Mouse (Mus musculus): ENCODE results near the gene H2afj. TPM values are rescaled to one million over a fixed set of nuclear protein-coding genes. Genes with fewer than 3 reads are reported as not detected.

The H2afj gene
- polyA plus RNA-seq, 1 experiment from 2014 or later, result 151 TPM

DNA sequence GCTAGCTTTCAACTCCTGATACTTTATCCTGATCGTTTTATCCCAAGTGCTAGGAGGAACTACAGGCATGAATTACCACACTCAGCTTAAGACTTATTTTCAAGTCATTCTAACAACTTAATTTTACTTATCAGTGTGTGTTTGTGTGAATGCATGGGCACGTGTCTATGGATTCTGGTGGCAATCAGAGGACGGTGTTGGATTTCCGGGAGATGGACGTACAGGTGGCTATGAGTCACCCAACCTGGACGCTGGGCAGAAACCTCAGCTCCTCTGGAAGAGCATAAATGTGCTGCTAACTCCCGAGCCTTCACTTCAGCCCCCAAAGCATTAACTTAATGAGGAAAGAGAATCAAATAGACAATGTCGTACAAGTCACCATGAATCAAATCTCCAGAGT lies 16.9 kb downstream of the H2afj start:
- ATAC-seq (ENCODE audit: insufficient number of reproducible peaks, low FRiP score, low TSS enrichment, low read depth), result no peak
- no peak overlapping the region for H3K4me2 ChIP-seq (replicated peaks)
- no peak overlapping the region for H3K27ac ChIP-seq (replicated peaks)
- 91% methylated on average over 8 of the region's 8 CpGs for WGBS
- H3K9me3 ChIP-seq (replicated peaks), result no peaks in the 10 kb centered on the region
- H3K27me3 ChIP-seq, result no peaks in the 10 kb centered on the region
- no peak overlapping the region for H3K4me3 ChIP-seq (replicated peaks)
- no peak overlapping the region for H3K9ac ChIP-seq
- H3K36me3 ChIP-seq, result peaks cover 49% of the 10 kb centered on the region
- peaks cover 5% of the 10 kb centered on the region for H3K4me1 ChIP-seq

DNA sequence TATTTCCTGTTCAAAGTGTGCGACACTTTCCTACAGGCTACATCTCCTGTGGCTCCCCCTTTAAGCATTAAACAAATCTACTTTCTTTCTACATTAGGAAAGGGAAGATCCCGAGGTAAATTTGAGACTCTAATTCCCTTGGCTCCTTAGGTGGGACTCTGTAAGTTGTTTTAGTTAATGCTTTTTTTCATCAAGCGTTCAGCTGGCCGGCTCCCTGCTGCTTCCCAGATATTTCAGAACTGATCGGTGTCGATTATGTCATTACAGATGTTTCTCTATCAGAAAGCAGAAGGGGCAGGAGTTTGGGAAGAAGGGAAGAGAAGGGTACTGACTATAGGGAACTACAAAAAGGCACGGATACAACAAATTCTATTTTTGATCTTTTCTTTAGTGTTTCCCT lies 19.1 kb downstream of the H2afj start:
- 14% methylated on average over 7 of the region's 7 CpGs for WGBS
- H3K27ac ChIP-seq (replicated peaks), result no peak overlapping the region
- no peak for ATAC-seq (ENCODE audit: insufficient number of reproducible peaks, low FRiP score, low TSS enrichment, low read depth)

DNA sequence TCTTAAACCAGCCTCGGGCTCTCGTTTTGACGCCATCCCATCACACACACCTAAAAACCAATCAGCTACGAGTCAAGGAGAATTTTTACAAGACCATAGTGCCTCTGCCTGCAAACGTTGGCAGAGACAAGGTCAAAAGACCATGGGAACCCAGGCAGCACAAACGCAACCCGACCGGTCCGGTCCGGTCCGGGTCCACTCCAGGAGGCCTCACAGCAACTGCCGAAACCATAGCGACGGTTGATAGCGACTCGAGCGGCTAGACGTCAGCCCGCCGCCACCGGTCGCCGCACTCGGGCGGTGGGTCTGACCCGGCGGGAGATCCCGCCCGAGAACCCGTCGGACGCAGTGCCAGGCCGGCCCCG lies 19.5 kb downstream of the H2afj start, which contains the start of gene BC049715:
Gene BC049715, plus strand, starts transcription at position 111 of the 365 bp plus-strand sequence.
- H3K27ac ChIP-seq (replicated peaks), result peak within 1 kb of the TSS; percentile 89
- peaks cover 24% of the 10 kb centered on the region for H3K36me3 ChIP-seq
- H3K9me3 ChIP-seq (replicated peaks), result no peaks in the 10 kb centered on the region
- peak within 1 kb of the TSS; percentile 100 for H3K4me3 ChIP-seq (replicated peaks)
- H3K9ac ChIP-seq, result peak within 1 kb of the TSS; percentile 99
- WGBS, result under 1% methylated on average over 33 of the region's 34 CpGs
- no peak for ATAC-seq (ENCODE audit: insufficient number of reproducible peaks, low FRiP score, low TSS enrichment, low read depth)
- H3K4me1 ChIP-seq, result peaks cover 5% of the 10 kb centered on the region
- H3K27me3 ChIP-seq, result peaks cover 4% of the 10 kb centered on the region; the same call in 1 of the 2 replicates
- peak within 1 kb of the TSS; percentile 68 for H3K4me2 ChIP-seq (replicated peaks)

More for the DNA sequence above, 19.1 kb downstream of the H2afj start:
- Histone ChIP-seq H3K9ac (peak overlapping the region; percentile 99), H3K9me3 (replicated peaks) (no peaks in the 10 kb centered on the region), H3K27me3 (peaks cover 4% of the 10 kb centered on the region; the same call in 1 of the 2 replicates), H3K36me3 (peaks cover 28% of the 10 kb centered on the region), H3K4me3 (replicated peaks) (peak overlapping the region; percentile 100), H3K4me1 (peaks cover 5% of the 10 kb centered on the region), H3K4me2 (replicated peaks) (peak overlapping the region; percentile 68)

DNA sequence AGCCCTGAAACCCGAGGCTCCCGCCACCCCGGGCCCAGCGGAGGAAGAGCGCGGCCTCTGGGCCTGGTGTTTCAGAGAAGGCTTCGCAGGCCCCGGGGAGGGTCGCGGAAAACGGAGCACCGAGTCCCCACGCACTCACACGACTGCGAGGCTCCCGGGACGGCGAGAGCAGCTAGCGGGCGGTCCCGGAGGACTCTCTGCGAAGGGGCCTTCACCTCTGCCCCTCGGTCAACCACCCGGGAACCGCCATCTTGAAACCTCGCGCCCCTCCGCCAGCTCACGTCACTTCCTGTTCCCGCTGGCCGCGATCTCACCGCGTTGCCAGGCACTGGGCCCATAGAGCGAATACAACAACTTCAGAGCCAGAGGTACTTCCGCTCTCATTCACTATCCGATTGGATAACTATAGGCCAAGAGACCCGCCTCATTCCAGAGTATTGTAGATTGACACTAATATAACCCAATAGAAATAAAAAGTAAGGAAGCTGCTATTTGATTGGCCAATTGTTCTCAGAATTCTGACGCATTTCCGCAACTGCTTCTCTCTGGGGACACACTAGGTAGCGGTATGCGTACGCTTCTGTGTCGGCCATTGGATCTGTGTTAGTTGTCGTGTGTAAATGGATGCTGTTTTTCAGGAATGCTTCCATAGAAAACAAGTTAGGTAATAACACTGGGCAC lies 20.0 kb downstream of the H2afj start, which contains the start of gene Wbp11:
Gene Wbp11, minus strand, starts transcription at position 353 of the 681 bp plus-strand sequence.
- peak within 1 kb of the TSS; percentile 68 for H3K4me2 ChIP-seq (replicated peaks)
- peaks cover 5% of the 10 kb centered on the region for H3K4me1 ChIP-seq
- peaks cover 4% of the 10 kb centered on the region; the same call in 1 of the 2 replicates for H3K27me3 ChIP-seq
- peak within 1 kb of the TSS; percentile 89 for H3K27ac ChIP-seq (replicated peaks)
- peaks cover 19% of the 10 kb centered on the region for H3K36me3 ChIP-seq
- peak within 1 kb of the TSS; percentile 100 for H3K4me3 ChIP-seq (replicated peaks)
- peak; percentile 100 for ATAC-seq (ENCODE audit: insufficient number of reproducible peaks, low FRiP score, low TSS enrichment, low read depth)
- WGBS, result under 1% methylated on average over 40 of the region's 45 CpGs
- H3K9me3 ChIP-seq (replicated peaks), result no peaks in the 10 kb centered on the region
- H3K9ac ChIP-seq, result peak within 1 kb of the TSS; percentile 99

DNA sequence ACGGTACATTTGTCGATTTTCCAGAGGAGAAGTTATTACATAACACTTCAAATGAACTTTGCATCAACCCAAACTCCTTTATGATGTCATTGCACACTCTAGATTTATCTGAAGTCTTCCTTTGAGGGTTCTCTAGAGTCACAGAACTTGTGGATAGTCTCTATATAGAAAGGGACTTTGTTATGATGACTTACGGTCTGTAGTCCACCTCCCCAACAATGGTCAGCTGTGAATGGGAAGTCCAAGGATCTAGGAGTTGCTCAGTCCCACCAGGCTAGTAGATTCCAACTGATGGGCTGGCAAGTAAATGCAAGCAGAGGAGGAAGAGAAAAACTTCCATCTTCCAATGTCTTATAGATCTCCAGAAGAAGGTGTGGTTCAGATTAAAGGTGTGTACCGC lies 20.6 kb downstream of the H2afj start:
- H3K27ac ChIP-seq (replicated peaks), result peak overlapping the region; percentile 89

DNA sequence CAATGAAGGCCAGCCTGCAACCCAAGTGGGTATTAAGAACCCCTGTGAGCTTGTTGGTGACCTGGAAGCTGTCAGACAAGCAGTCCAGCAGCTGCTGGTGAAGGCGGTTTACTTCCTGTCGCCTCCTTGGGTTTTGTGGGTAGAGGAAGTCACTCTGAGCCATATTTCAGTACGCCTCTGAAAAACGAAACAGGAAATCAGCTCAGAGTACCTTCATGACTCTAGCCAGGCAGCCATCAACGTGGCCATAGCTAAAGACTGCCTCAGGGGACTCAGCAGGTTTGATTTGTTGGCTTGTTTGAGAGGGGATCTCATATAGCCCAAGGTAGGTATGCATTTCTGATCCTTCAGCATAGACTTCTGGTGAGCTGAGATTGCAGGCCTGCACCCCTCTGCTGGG lies 23.7 kb downstream of the H2afj start:
- H3K27me3 ChIP-seq, result peaks cover 4% of the 10 kb centered on the region; the same call in 1 of the 2 replicates
- no peaks in the 10 kb centered on the region for H3K36me3 ChIP-seq
- no peak overlapping the region for H3K4me2 ChIP-seq (replicated peaks)
- no peak overlapping the region for H3K4me3 ChIP-seq (replicated peaks)
- no peaks in the 10 kb centered on the region for H3K9me3 ChIP-seq (replicated peaks)
- no peak overlapping the region for H3K9ac ChIP-seq
- no peak for ATAC-seq (ENCODE audit: insufficient number of reproducible peaks, low FRiP score, low TSS enrichment, low read depth)
- 58% methylated on average over 5 of the region's 5 CpGs for WGBS
- H3K27ac ChIP-seq (replicated peaks), result no peak overlapping the region
- peaks cover 10% of the 10 kb centered on the region for H3K4me1 ChIP-seq

More for the DNA sequence above, 20.6 kb downstream of the H2afj start:
- H3K4me1 ChIP-seq, result peaks cover 5% of the 10 kb centered on the region
- peak overlapping the region; percentile 55 for H3K4me2 ChIP-seq (replicated peaks)
- peaks cover 4% of the 10 kb centered on the region; the same call in 1 of the 2 replicates for H3K27me3 ChIP-seq
- peak overlapping the region; percentile 100 for H3K4me3 ChIP-seq (replicated peaks)
- peak overlapping the region; percentile 37 for H3K9ac ChIP-seq
- no peaks in the 10 kb centered on the region for H3K9me3 ChIP-seq (replicated peaks)
- H3K36me3 ChIP-seq, result peaks cover 15% of the 10 kb centered on the region
- ATAC-seq (ENCODE audit: insufficient number of reproducible peaks, low FRiP score, low TSS enrichment, low read depth), result no peak
- WGBS, result 27% methylated on average over 4 of the region's 4 CpGs

DNA sequence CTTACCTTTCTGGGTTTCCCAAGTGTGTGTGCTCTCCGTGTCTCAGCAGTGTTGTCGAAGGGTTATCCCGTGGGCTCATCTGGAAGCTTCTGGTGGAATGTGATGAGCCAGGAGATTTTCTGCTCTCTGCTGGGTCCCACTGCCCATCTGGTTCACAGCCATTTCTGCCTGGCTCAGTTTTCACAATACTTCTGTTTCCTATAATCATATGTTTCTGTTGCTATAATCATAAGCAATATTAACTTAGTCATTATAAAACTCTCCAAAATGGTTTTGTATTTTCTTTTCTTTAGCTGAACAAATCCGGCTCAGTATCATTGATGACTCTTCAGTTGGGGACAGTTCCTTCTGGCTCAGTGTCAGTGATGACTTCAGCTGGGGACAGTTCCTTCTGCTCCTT lies 27.3 kb downstream of the H2afj start, which contains the start of gene Smco3:
Gene Smco3, minus strand, starts transcription at position 101 of the 400 bp plus-strand sequence.
- no peak for ATAC-seq (ENCODE audit: insufficient number of reproducible peaks, low FRiP score, low TSS enrichment, low read depth)
- Histone ChIP-seq H3K4me1 (0 out of 2 replicates have a peak, but pooled peaks cover 6% of the 10 kb centered on the region), H3K4me2 (replicated peaks) (no peak within 1 kb of the TSS), H3K36me3 (no peaks in the 10 kb centered on the region), H3K9me3 (replicated peaks) (no peaks in the 10 kb centered on the region), H3K27me3 (peaks cover 4% of the 10 kb centered on the region; the same call in 1 of the 2 replicates), H3K27ac (replicated peaks) (no peak within 1 kb of the TSS), H3K4me3 (replicated peaks) (peak within 1 kb of the TSS; percentile 2; the same call in 1 of the 2 replicates), H3K9ac (no peak within 1 kb of the TSS)
- WGBS, result 28% methylated on average over 4 of the region's 4 CpGs

DNA sequence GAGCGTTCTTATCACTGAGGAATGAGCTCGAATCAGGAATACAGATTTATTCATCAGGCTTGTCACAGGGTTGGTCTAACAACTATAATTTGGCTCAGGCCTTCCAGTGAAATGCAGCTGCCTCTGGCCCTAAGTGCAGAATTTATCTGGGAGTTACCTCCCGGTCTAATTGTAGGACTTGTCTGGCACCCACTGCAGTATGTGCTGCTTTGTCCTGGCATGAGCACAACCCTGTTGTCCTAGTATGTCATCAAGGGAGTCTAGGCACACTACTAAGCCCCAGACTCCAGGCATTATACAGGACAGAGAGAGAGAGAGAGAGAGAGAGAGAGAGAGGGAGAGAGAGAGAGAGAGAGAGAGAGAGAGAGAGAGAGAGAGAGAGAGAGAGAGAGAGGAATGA lies 29.3 kb downstream of the H2afj start:
- no peak for ATAC-seq (ENCODE audit: insufficient number of reproducible peaks, low FRiP score, low TSS enrichment, low read depth)
- no peaks in the 10 kb centered on the region for H3K27me3 ChIP-seq
- no peak overlapping the region for H3K4me3 ChIP-seq (replicated peaks)
- H3K4me1 ChIP-seq, result 0 out of 2 replicates have a peak, but pooled peaks cover 6% of the 10 kb centered on the region
- H3K27ac ChIP-seq (replicated peaks), result no peak overlapping the region
- 75% methylated on average over 3 of the region's 3 CpGs for WGBS
- no peaks in the 10 kb centered on the region for H3K36me3 ChIP-seq
- no peaks in the 10 kb centered on the region for H3K9me3 ChIP-seq (replicated peaks)
- no peak overlapping the region for H3K4me2 ChIP-seq (replicated peaks)
- no peak overlapping the region for H3K9ac ChIP-seq

DNA sequence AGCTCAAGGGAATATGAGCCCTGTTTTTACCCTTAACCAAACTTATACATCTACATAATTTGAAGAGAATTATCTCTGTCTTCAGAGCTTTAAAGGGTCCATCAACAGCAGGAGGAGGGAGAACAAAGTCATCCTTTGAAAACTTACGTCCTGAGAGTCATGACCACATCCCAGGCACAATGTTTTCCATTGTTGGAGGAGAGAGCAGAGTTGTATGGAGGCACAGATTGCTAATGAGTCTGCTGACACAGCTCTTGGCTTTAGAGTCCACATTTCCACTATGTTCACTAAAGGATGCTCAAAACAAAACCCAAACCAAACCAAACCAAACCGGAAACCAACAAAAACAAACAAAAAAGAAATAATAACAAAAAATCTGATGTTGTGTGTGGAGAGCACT lies 36.9 kb downstream of the H2afj start:
- ATAC-seq (ENCODE audit: insufficient number of reproducible peaks, low FRiP score, low TSS enrichment, low read depth), result no peak

DNA sequence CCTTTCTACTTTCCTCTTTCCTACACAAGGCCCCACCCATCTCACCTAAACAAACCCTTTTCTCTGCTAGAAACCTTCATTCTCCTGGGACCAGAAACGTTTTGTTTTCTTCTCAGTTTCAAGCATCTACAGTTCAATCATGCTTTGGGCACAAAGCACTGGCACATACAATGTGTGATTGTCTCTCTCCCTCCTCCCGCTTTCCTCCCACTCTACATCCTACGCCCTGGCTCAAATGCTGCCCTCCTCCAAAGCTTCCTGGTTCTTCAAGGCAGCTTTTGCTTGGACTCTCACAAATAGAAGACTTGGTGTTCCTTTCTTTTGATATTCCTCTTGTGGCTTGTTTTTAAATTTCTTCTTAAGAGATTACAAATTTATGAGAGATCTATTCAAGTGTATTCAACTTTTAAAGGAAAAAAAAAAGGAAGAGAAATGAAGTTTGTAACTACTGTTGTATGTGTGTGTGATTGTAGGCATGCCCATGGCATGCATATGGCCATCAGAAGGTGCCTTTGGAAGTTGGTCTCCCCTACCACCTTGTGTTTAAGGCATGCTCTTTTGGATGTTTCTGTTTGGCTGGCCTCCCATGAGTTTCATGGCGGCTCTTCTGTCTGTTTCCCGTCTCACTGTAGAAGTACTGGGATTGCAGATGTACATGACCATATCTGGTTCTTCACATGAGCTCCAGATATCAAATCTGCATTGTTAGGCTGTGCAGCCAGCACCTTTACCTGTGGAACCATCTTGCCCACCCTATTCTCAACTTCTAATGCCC lies 37.8 kb downstream of the H2afj start:
- ATAC-seq (ENCODE audit: insufficient number of reproducible peaks, low FRiP score, low TSS enrichment, low read depth), result no peak
- no peak overlapping the region for H3K4me3 ChIP-seq (replicated peaks)
- H3K27ac ChIP-seq (replicated peaks), result no peak overlapping the region
- no peaks in the 10 kb centered on the region for H3K27me3 ChIP-seq
- H3K9me3 ChIP-seq (replicated peaks), result no peaks in the 10 kb centered on the region
- no peaks in the 10 kb centered on the region for H3K36me3 ChIP-seq
- H3K9ac ChIP-seq, result no peak overlapping the region
- H3K4me2 ChIP-seq (replicated peaks), result no peak overlapping the region
- no peaks in the 10 kb centered on the region for H3K4me1 ChIP-seq
- WGBS, result 59% methylated on average over 5 of the region's 5 CpGs

More for the DNA sequence above, 36.9 kb downstream of the H2afj start:
- WGBS, result 47% methylated on average over 2 of the region's 2 CpGs
- Histone ChIP-seq H3K4me2 (replicated peaks) (no peak overlapping the region), H3K27me3 (no peaks in the 10 kb centered on the region), H3K4me3 (replicated peaks) (no peak overlapping the region), H3K36me3 (no peaks in the 10 kb centered on the region), H3K9ac (no peak overlapping the region), H3K4me1 (no peaks in the 10 kb centered on the region), H3K27ac (replicated peaks) (no peak overlapping the region), H3K9me3 (replicated peaks) (no peaks in the 10 kb centered on the region)

DNA sequence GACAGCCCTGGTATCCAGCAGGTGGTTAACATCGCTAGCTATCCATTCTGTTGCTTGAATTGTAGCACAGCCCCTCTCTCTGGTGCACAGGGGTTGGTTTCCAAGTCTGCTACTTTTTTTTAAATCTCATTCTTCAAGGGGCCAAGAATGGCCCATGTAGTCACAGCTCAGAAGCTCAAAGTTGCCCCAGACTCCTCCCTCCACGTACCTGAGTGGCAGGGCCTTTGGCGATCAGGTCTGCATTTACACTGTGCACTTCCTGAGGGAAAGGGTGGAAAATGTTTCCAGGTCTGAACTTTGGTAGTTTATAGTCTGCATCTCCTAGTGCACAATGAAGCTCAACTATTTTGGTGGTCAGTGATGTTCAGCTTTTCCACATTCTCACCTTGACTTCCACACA lies 39.2 kb downstream of the H2afj start:
- Histone ChIP-seq H3K9ac (no peak overlapping the region), H3K27ac (replicated peaks) (no peak overlapping the region), H3K27me3 (no peaks in the 10 kb centered on the region), H3K4me1 (no peaks in the 10 kb centered on the region), H3K9me3 (replicated peaks) (no peaks in the 10 kb centered on the region), H3K4me3 (replicated peaks) (no peak overlapping the region), H3K36me3 (no peaks in the 10 kb centered on the region), H3K4me2 (replicated peaks) (no peak overlapping the region)
- WGBS, result 88% methylated on average over 3 of the region's 3 CpGs
- no peak for ATAC-seq (ENCODE audit: insufficient number of reproducible peaks, low FRiP score, low TSS enrichment, low read depth)

Data from embryonic facial prominence, embryonic 15.5 days (tissue).